Mouse (Mus musculus) stomach, embryonic 16.5 days (tissue): ENCODE results near the gene Cdh13. TPM values are rescaled to one million over a fixed set of nuclear protein-coding genes. Genes with fewer than 3 reads are reported as not detected.
"Not testable (repeated sequence)": the region's sequence is repeated elsewhere in the genome, so short reads cannot be mapped to it uniquely, and the experiment has no call there.

Experiments
- ATAC-seq: fragments of 200-750 bp; cut with Nextera tagmentation; 2 replicates; pipeline ENCODE4 v1.8.0; 2017; ENCODE audit warnings: moderate number of reproducible peaks, moderate TSS enrichment; ENCODE audit not compliant: insufficient read depth, low FRiP score
- H3K27ac ChIP-seq: fragments of 300-500 bp; sonication (generic); 2 replicates; pipeline ENCODE4 v1.5.1; 2014; ENCODE audit warnings: low read length
- H3K27me3 ChIP-seq: fragments of 300-500 bp; sonication (generic); 2 replicates; pipeline ENCODE4 v1.6.1; 2014; ENCODE audit warnings: low read length, control low read depth, mixed read lengths; ENCODE audit not compliant: control insufficient read depth, insufficient read depth
- H3K36me3 ChIP-seq: fragments of 300-500 bp; sonication (generic); 2 replicates; pipeline ENCODE4 v1.6.1; 2014; ENCODE audit warnings: low read length; ENCODE audit not compliant: control insufficient read depth, insufficient read depth
- H3K4me1 ChIP-seq: fragments of 300-500 bp; sonication (generic); 2 replicates; pipeline ENCODE4 v1.6.1; 2014; ENCODE audit warnings: low read length, control low read depth, mixed read lengths; ENCODE audit not compliant: control insufficient read depth, insufficient read depth
- H3K4me2 ChIP-seq: fragments of 300-500 bp; sonication (generic); 2 replicates; pipeline ENCODE4 v1.6.1; 2014; ENCODE audit warnings: low read depth, low read length, mixed read lengths
- H3K4me3 ChIP-seq: fragments of 300-500 bp; sonication (generic); replicated peaks from 2 replicates; pipeline ENCODE4 v1.5.1; 2014; ENCODE audit warnings: mild to moderate bottlenecking, low read length
- H3K9ac ChIP-seq: fragments of 300-500 bp; sonication (generic); 2 replicates; pipeline ENCODE4 v1.6.1; 2014; ENCODE audit warnings: low read length
- H3K9me3 ChIP-seq: fragments of 300-500 bp; sonication (generic); replicated peaks from 2 replicates; pipeline ENCODE4 v1.6.1; 2016; ENCODE audit warnings: low read length, control low read depth; ENCODE audit not compliant: control insufficient read depth
- WGBS: fragments of 180-500 bp; shearing (Covaris S2); extraction: QIAGEN DNeasy Blood & Tissue Kit; methylation state at CpG from one replicate; pipeline ENCODE4 v1.1.7; 2014; 5-methylcytosine and 5-hydroxymethylcytosine counted together
- polyA plus RNA-seq: library from polyadenylated mRNA; unstranded; fragments of >200 nt; fragmentation: Nextera tagmentation; extraction: Ambion mirVana; gene quantifications from 2 replicates; pipeline ENCODE4 v1.2.1, GENCODE M21; 2015

The Cdh13 gene
- polyA plus RNA-seq, 1 experiment from 2014 or later, result 19.9 TPM

DNA sequence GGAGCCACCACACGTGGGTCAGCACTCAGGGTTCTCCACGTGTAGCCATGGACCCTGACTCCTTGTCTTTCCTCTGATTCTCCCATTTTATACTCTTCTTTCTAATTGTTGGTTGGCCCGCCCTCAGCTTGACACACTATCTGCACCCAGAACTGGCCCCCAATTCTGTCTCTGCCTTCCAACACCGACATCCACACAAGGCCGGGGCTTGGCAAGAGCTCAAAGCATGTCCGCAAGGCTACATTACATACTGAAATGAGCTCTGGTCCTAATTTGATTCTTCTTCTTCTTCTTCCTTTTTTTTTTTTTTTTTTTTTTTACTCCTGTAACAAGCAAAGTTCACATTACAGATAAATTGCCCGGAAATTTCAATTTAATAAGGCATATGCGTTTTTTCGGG is 1001.0 kb downstream of the Cdh13 start:
- Histone ChIP-seq H3K36me3 (no peaks in the 10 kb centered on the region), H3K9ac (no peak overlapping the region), H3K27me3 (no peaks in the 10 kb centered on the region), H3K4me3 (no peak overlapping the region), H3K4me2 (no peak overlapping the region), H3K9me3 (no peaks in the 10 kb centered on the region), H3K4me1 (no peaks in the 10 kb centered on the region), H3K27ac (no peak overlapping the region)
- no peak for ATAC-seq
- 77% methylated on average over 9 of the region's 9 CpGs for WGBS

DNA sequence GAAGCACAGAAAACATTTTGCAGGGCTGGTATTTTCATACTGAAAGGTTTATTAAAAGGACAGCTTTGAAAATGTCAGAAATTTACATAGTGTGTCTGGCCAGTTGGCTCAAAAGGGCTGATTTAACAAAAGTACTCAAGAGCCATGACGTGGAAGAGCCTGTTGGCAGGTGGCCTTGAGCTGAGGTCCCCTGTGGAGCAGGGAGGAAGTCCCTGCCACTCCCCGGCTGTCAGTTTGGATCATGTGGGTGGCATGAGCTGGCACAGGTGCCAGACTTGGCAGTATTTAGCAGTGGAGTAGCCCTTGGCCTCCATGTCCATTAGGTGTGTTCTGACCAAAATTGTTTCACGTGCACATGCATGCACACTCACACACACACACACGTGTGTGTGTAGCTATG is 1001.4 kb downstream of the Cdh13 start:
- ATAC-seq, result no peak
- Histone ChIP-seq H3K36me3 (no peaks in the 10 kb centered on the region), H3K27me3 (no peaks in the 10 kb centered on the region), H3K9me3 (no peaks in the 10 kb centered on the region), H3K27ac (no peak overlapping the region), H3K4me2 (no peak overlapping the region), H3K9ac (no peak overlapping the region), H3K4me3 (no peak overlapping the region), H3K4me1 (no peaks in the 10 kb centered on the region)
- WGBS, result 70% methylated on average over 4 of the region's 4 CpGs

DNA sequence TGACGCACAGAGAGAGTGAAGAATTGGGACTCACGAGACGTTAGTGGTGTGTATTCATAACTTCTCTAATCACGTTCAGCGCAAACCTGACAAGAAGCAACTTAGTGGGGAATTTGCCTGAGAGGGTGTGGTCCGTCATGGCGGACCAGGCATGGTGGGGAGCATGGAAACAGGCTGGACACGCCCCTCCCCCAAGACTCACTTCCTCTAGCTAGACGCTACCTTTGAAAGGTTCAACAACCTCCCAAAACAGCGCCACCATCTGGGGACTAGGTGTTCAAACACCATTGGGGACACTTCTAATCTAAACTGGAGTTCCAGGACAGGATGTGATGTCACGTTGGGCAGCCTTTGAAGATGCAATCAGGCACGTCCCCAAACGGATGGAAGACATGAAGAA is 1011.9 kb downstream of the Cdh13 start:
- peaks cover 4% of the 10 kb centered on the region; the same call in 1 of the 2 replicates for H3K9me3 ChIP-seq
- H3K36me3 ChIP-seq, result no peaks in the 10 kb centered on the region
- no peaks in the 10 kb centered on the region for H3K27me3 ChIP-seq
- no peak overlapping the region for H3K4me3 ChIP-seq
- no peak overlapping the region for H3K4me2 ChIP-seq
- no peak overlapping the region for H3K27ac ChIP-seq
- H3K9ac ChIP-seq, result no peak overlapping the region
- ATAC-seq, result no peak
- 78% methylated on average over 13 of the region's 13 CpGs for WGBS
- no peaks in the 10 kb centered on the region for H3K4me1 ChIP-seq

DNA sequence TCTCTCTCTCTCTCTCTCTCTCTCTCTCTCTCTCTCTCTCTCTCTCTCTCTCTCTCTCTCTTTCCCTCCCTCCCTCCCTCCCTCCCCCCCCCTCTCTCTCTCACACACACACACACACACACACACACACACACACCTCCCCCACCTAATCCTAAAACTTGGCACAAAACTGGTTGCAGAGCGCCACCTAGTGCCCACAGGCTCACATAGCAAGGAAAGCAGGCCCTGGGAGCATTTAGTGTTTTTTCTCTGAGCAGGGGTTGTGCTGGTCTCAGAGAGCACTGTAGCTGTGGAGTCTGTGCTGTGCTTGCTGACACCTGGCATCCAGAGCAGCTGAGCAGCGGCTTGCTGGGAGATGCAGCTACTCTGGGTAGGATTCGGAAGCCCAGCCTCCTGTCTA is 1014.2 kb downstream of the Cdh13 start:
- not testable (repeated sequence) for H3K27me3 ChIP-seq, H3K4me2 ChIP-seq, H3K4me3 ChIP-seq, H3K36me3 ChIP-seq, H3K27ac ChIP-seq, H3K4me1 ChIP-seq, H3K9ac ChIP-seq, ATAC-seq, H3K9me3 ChIP-seq
- 29% methylated on average over 3 of the region's 3 CpGs for WGBS

DNA sequence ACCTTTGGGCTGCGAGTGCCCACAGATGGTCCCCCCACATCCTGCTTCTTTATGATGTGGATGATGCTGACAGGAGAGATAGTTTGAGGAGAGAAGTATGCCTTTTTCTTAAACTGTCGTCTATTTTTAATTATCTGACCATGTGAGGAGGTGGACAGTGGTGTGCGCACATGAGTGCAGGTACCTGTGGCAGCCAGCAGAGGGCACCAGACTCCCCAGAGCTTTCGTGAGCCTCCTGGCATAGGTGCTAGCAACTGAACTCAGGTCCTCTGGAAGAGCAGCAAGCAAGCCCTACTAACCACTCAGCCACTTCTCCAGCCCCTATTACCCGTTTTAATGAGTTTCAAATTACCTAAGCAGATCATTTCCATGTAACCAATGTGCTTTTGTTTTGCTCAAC is 1016.8 kb downstream of the Cdh13 start:
- H3K27ac ChIP-seq, result no peak overlapping the region
- H3K4me2 ChIP-seq, result no peak overlapping the region
- peaks cover 6% of the 10 kb centered on the region; the same call in 1 of the 2 replicates for H3K9me3 ChIP-seq
- H3K4me1 ChIP-seq, result no peaks in the 10 kb centered on the region
- no peak for ATAC-seq
- H3K9ac ChIP-seq, result no peak overlapping the region
- H3K27me3 ChIP-seq, result no peaks in the 10 kb centered on the region
- 85% methylated on average over 5 of the region's 5 CpGs for WGBS
- no peak overlapping the region for H3K4me3 ChIP-seq
- H3K36me3 ChIP-seq, result no peaks in the 10 kb centered on the region

DNA sequence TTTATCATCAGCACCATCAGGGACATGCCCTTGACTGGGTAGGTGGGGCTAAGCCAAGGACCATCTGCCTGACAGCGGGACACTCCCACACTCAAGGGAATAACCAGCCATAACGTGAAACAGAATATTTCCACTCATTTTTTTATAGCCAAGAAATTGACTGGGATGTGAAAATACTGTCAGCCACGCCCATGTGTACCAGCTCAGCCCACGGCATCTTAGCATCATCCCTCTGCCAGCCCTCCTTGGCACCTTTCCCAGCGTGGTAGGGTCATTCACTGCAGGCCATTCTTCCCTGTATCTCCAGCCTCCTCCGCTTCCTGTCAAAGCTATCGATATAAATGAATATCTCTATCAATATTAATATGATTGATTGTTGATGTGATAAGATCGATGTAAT is 1020.7 kb downstream of the Cdh13 start:
- Histone ChIP-seq H3K9me3 (peaks cover 6% of the 10 kb centered on the region; the same call in 1 of the 2 replicates), H3K9ac (no peak overlapping the region), H3K4me1 (no peaks in the 10 kb centered on the region), H3K4me3 (no peak overlapping the region), H3K4me2 (no peak overlapping the region), H3K27ac (no peak overlapping the region), H3K27me3 (no peaks in the 10 kb centered on the region), H3K36me3 (no peaks in the 10 kb centered on the region)
- no peak for ATAC-seq
- WGBS, result 76% methylated on average over 8 of the region's 8 CpGs

DNA sequence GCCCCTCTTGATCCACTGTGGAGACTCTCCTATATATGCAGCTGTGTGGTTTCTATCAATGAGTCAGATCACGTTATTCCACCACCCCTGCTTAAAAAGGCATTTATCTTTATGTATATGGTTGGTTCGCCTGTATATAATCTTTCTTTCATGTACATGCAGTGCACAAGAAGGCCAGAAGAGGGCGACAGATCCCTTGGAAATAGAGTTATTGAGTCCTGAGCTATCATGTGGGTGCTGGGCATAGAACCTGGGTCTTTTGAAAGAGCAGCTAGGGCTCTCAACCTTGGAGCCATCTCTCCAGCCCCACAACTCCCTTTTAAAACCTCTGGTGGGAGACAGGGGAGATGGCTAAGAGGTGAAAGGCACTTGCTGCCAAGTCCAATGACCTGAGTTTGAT is 1027.9 kb downstream of the Cdh13 start:
- Histone ChIP-seq H3K27ac (no peak overlapping the region), H3K9ac (no peak overlapping the region), H3K9me3 (no peaks in the 10 kb centered on the region)

DNA sequence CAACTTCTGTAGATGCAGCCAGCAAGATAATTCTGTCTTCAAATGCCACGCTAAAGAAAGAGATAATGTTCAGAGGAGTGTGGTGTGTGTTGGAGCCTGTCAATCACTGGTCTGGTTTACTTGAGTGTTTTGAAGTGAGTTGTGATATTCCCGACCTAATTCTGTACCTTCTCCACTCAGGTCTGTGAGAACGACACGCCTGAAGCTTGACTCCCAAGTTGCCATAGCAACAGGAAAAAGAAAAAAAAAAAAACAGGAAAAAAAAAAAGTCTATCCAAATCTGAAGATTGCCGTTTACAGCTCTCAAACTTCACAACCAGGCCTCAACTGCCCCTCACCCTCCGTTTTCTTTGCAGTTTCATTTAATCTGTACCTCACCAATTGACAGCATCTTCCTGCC is 1039.7 kb downstream of the Cdh13 start:
- H3K27me3 ChIP-seq, result no peaks in the 10 kb centered on the region
- H3K27ac ChIP-seq, result no peak overlapping the region
- H3K4me3 ChIP-seq, result no peak overlapping the region
- no peak for ATAC-seq
- H3K9me3 ChIP-seq, result no peaks in the 10 kb centered on the region
- no peak overlapping the region for H3K9ac ChIP-seq
- no peaks in the 10 kb centered on the region for H3K36me3 ChIP-seq
- 45% methylated on average over 6 of the region's 6 CpGs for WGBS
- H3K4me2 ChIP-seq, result no peak overlapping the region
- H3K4me1 ChIP-seq, result no peaks in the 10 kb centered on the region

More for the DNA sequence above, 1027.9 kb downstream of the Cdh13 start:
- Histone ChIP-seq H3K4me1 (no peaks in the 10 kb centered on the region), H3K4me2 (no peak overlapping the region), H3K27me3 (no peaks in the 10 kb centered on the region), H3K4me3 (no peak overlapping the region), H3K36me3 (no peaks in the 10 kb centered on the region)
- ATAC-seq, result no peak
- 21% methylated on average over 3 of the region's 3 CpGs for WGBS

DNA sequence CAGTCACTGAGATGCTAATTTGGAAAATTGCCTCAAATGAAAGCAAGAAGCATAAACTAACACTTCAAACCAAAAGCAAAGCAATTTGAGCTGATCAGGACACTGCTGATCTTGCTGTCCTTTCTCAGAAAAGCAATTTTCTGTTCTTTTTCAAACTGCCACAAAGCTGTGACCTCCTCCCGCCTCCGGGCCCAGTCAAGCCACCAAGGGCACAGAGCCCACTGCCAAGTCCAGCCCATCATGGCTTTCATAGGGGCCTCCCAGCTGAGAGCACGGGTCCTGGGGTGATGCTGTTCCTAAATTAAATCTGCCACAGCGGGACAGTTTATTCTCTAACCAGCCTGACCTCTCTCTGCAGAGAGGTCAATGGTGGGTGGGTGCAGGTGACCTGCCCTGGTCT is 1056.0 kb downstream of the Cdh13 start:
- H3K9ac ChIP-seq, result no peak overlapping the region; the same call in 1 of the 2 replicates
- H3K27me3 ChIP-seq, result peaks cover 6% of the 10 kb centered on the region; the same call in 1 of the 2 replicates
- no peak for ATAC-seq
- 0 out of 2 replicates have a peak, but pooled peaks cover 3% of the 10 kb centered on the region for H3K9me3 ChIP-seq
- H3K4me3 ChIP-seq, result no peak overlapping the region
- H3K27ac ChIP-seq, result no peak overlapping the region
- no peaks in the 10 kb centered on the region for H3K4me1 ChIP-seq
- no peaks in the 10 kb centered on the region for H3K36me3 ChIP-seq
- no peak overlapping the region for H3K4me2 ChIP-seq
- 78% methylated on average over 4 of the region's 4 CpGs for WGBS

DNA sequence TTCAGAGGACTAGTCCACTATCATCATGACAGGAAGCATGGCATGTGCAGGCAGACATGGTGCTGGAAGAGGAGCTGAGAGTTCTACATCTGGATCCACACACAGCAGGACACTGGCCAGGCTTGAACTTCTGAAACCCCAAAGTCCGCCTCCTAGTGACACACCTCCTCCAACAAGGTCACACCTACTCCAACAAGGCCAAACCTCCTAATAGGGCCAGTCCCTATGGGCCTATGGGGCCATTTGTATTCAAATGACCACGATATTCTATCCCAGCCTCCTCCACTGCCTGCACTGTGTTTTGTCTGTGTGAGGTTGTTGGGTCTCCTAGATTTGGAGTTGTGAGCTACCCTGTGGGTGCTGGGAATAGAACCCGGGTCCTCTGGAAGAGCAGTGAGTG is 1060.1 kb downstream of the Cdh13 start:
- WGBS, result 85% methylated on average over 3 of the region's 3 CpGs
- Histone ChIP-seq H3K4me3 (peak overlapping the region; percentile 100; the same call in 1 of the 2 replicates), H3K4me2 (peak overlapping the region; percentile 51), H3K27me3 (peaks cover 6% of the 10 kb centered on the region; the same call in 1 of the 2 replicates), H3K27ac (no peak overlapping the region), H3K4me1 (peaks cover 4% of the 10 kb centered on the region; the same call in 1 of the 2 replicates), H3K36me3 (peaks cover 21% of the 10 kb centered on the region), H3K9me3 (0 out of 2 replicates have a peak, but pooled peaks cover 3% of the 10 kb centered on the region), H3K9ac (no peak overlapping the region)
- no peak for ATAC-seq
